Mouse (Mus musculus): Measurements from ENCODE around the gene 4930578C19Rik.

- TF ChIP-seq CTCF (IDR thresholded peaks at IDR 0.05; ENCODE audit: low read depth, low read length) (no peak), POLR2A (IDR thresholded peaks at IDR 0.05; ENCODE audit: extremely low read depth, insufficient read depth, low read length) (no peak)
Observed at GRCm38 (mm10) chrX:18420161-18420784, 40.9 kb downstream of the 4930578C19Rik start.

Measured in liver, adult 2 months (tissue).